Mouse (Mus musculus) lung, adult 2 months (tissue): ENCODE data around the gene Pcyt1a.

ENCODE experiments used
- CTCF ChIP-seq: fragments of 200-500 bp; IDR thresholded peaks from 2 replicates; pipeline ENCODE4 v1.5.1; 2011; ENCODE audit warnings: mild to moderate bottlenecking, low read length, control low read depth; ENCODE audit not compliant: insufficient read depth
- POLR2A ChIP-seq: fragments of 200-500 bp; IDR thresholded peaks from 2 replicates; pipeline ENCODE4 v1.6.1; 2011; ENCODE audit warnings: low read depth, mild to moderate bottlenecking, control low read depth, low read length, borderline replicate concordance; ENCODE audit errors: extremely low read depth

DNA sequence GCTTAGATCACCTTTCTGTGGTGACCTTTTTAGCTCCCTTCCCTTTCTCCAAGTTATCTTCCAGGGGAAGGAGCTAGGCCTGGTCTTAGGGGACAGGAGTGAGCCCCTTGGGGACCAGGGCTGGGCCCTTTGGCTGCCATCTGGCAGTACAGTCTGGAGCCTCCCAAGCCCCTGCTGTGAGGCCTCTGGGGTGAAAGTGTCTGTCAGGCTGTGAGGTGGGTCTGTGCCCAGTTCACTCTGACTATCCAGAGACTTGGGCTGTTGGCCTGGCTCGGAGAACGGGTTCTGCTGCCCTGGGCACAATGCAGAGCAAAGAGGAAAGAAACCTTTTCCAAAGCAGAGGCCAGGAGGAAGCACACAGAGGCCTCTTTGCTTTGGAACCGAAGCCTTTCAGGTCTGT, 82.2 kb downstream of the Pcyt1a start:
- no peak for TF ChIP-seq CTCF
- no peak for TF ChIP-seq POLR2A
